Mouse (Mus musculus): Measurements from ENCODE around the gene Ksr2.

Ksr2 gene

GRCm38 (mm10) chr5:117523010-117523409 lies 109.2 kb downstream of the Ksr2 start:
- no peak for DNase-seq (ENCODE audit: low spot score in 2 of 2)

- no peak for DNase-seq (ENCODE audit: low spot score in 2 of 2)
Observed at GRCm38 (mm10) chr5:117530991-117531390, 117.2 kb downstream of the Ksr2 start.

GRCm38 (mm10) chr5:117539221-117539620 lies 125.4 kb downstream of the Ksr2 start:
- no peak for DNase-seq (ENCODE audit: low spot score in 2 of 2)

GRCm38 (mm10) chr5:117541654-117542053 lies 127.9 kb downstream of the Ksr2 start:
- no peak for DNase-seq (ENCODE audit: low spot score in 2 of 2)

GRCm38 (mm10) chr5:117546694-117547268 lies 133.0 kb downstream of the Ksr2 start:
- DNase-seq (ENCODE audit: low spot score in 2 of 2): no peak

GRCm38 (mm10) chr5:117550992-117551391 lies 137.2 kb downstream of the Ksr2 start:
- no peak for DNase-seq (ENCODE audit: low spot score in 2 of 2)

GRCm38 (mm10) chr5:117552096-117552495 lies 138.3 kb downstream of the Ksr2 start:
- DNase-seq (ENCODE audit: low spot score in 2 of 2): no peak

GRCm38 (mm10) chr5:117554505-117554904 lies 140.7 kb downstream of the Ksr2 start:
- no peak for DNase-seq (ENCODE audit: low spot score in 2 of 2)

- no peak for DNase-seq (ENCODE audit: low spot score in 2 of 2)
Observed at GRCm38 (mm10) chr5:117556570-117556969, 142.8 kb downstream of the Ksr2 start.

- DNase-seq (ENCODE audit: low spot score in 2 of 2): no peak
Observed at GRCm38 (mm10) chr5:117561080-117561479, 147.3 kb downstream of the Ksr2 start.

GRCm38 (mm10) chr5:117566051-117566665 lies 152.4 kb downstream of the Ksr2 start:
- DNase-seq (ENCODE audit: low spot score in 2 of 2): no peak

- DNase-seq (ENCODE audit: low spot score in 2 of 2): no peak
Observed at GRCm38 (mm10) chr5:117569190-117569795, 155.5 kb downstream of the Ksr2 start.

GRCm38 (mm10) chr5:117572428-117572827 lies 158.6 kb downstream of the Ksr2 start:
- DNase-seq (ENCODE audit: low spot score in 2 of 2): no peak

GRCm38 (mm10) chr5:117574894-117575293 lies 161.1 kb downstream of the Ksr2 start:
- DNase-seq (ENCODE audit: low spot score in 2 of 2): no peak

GRCm38 (mm10) chr5:117577598-117577997 lies 163.8 kb downstream of the Ksr2 start:
- no peak for DNase-seq (ENCODE audit: low spot score in 2 of 2)

GRCm38 (mm10) chr5:117581711-117582110 lies 167.9 kb downstream of the Ksr2 start:
- DNase-seq (ENCODE audit: low spot score in 2 of 2): no peak

GRCm38 (mm10) chr5:117584428-117584827 lies 170.6 kb downstream of the Ksr2 start:
- no peak for DNase-seq (ENCODE audit: low spot score in 2 of 2)

- no peak for DNase-seq (ENCODE audit: low spot score in 2 of 2)
Observed at GRCm38 (mm10) chr5:117589266-117589665, 175.5 kb downstream of the Ksr2 start.

GRCm38 (mm10) chr5:117593273-117593672 lies 179.5 kb downstream of the Ksr2 start:
- DNase-seq (ENCODE audit: low spot score in 2 of 2): no peak

GRCm38 (mm10) chr5:117596803-117597202 lies 183.0 kb downstream of the Ksr2 start:
- DNase-seq (ENCODE audit: low spot score in 2 of 2): no peak

- no peak for DNase-seq (ENCODE audit: low spot score in 2 of 2)
Observed at GRCm38 (mm10) chr5:117602026-117602425, 188.2 kb downstream of the Ksr2 start.

- no peak for DNase-seq (ENCODE audit: low spot score in 2 of 2)
Observed at GRCm38 (mm10) chr5:117607761-117608309, 194.0 kb downstream of the Ksr2 start.
